Mouse (Mus musculus) G1E (cell line): ENCODE results near the gene Cux1.

Experiments used
- CTCF ChIP-seq: IDR thresholded peaks from 2 replicates; pipeline ENCODE4 v1.5.1; 2012; ENCODE audit warnings: low read depth, low read length, inconsistent platforms, mixed read lengths
- GATA1 ChIP-seq: IDR thresholded peaks from 2 replicates; pipeline ENCODE4 v1.6.1; 2012; ENCODE audit warnings: borderline replicate concordance, low read length, inconsistent platforms, mixed read lengths
- POLR2AphosphoS5 ChIP-seq: IDR thresholded peaks from 2 replicates; pipeline ENCODE4 v1.6.1; 2012; ENCODE audit warnings: low read depth, low read length, inconsistent platforms; ENCODE audit not compliant: insufficient replicate concordance
- TAL1 ChIP-seq: conservative IDR thresholded peaks from 2 replicates; pipeline ENCODE4 v1.6.1; 2012; ENCODE audit warnings: low read depth, low read length, inconsistent platforms, mixed read lengths

DNA sequence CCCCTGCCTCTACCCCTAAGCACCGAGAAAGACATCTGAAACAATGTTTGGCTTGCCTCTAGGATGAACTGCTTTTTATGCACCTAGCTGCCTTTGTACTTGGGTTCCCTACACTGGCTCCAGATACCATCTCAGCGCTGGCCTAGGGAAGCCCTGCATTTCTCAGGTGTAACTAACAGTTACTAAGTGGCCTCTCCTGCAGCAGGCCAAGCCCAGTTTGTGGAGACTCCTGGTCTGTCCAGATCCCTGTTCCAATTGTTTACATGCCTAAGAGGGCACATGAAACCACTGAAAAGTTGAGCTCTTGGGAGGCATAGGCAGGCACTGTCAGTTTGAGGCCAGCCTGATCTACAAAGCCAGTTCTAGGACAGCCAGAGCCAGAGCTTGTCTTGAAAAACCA lies 173.7 kb downstream of the Cux1 start:
- TF ChIP-seq CTCF (no peak), GATA1 (no peak), POLR2AphosphoS5 (no peak), TAL1 (no peak)
